Mouse (Mus musculus) liver, embryonic 14.5 days (tissue): ENCODE data around the gene Bag3.

Source experiments
- CTCF ChIP-seq: IDR thresholded peaks from 2 replicates; pipeline ENCODE4 v1.5.1; 2016; ENCODE audit warnings: antibody characterized with exemption, low read depth, control low read depth
- EP300 ChIP-seq: IDR thresholded peaks from 2 replicates; pipeline ENCODE4 v1.6.1; 2016; ENCODE audit warnings: antibody characterized with exemption, low read depth

DNA sequence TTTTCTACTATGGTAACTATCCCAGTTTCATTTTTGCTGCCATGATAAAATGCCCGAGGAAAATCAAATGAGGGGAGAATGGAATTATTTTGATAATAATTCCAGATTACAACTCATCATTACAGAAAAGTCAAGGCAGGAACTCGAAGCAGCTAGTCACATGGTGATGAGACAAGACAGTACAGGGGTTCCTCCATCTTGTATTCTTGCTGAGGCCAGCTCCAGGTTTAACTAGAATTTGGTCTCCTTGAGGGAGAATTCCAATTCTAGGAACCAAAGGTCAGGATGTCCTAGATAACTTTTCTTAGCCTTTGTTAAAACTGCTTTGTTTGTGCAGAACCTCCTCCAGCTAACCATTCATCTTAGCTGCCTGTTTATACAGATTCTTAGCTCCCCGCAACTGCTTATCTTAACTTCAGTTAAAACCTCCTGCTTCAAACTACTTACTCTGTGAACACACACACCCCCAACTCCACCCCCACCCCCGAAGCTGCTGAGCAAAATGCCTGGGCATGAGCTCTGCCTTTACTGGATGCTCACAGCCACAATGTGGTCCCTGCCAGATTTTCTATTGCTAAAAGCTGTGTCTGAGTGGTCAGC, 64.0 kb downstream of the Bag3 start:
- TF ChIP-seq CTCF, result no peak
- TF ChIP-seq EP300, result no peak
